Mouse (Mus musculus) heart, postnatal 0 days (tissue): Measurements from ENCODE around the gene Agbl3.

Source experiments
- CTCF ChIP-seq: IDR thresholded peaks from 2 replicates; pipeline ENCODE4 v1.5.1; 2016; ENCODE audit warnings: antibody characterized with exemption, control low read depth, low read depth
- EP300 ChIP-seq: IDR thresholded peaks from 2 replicates; pipeline ENCODE4 v1.6.1; 2016; ENCODE audit warnings: antibody characterized with exemption, low read depth

DNA sequence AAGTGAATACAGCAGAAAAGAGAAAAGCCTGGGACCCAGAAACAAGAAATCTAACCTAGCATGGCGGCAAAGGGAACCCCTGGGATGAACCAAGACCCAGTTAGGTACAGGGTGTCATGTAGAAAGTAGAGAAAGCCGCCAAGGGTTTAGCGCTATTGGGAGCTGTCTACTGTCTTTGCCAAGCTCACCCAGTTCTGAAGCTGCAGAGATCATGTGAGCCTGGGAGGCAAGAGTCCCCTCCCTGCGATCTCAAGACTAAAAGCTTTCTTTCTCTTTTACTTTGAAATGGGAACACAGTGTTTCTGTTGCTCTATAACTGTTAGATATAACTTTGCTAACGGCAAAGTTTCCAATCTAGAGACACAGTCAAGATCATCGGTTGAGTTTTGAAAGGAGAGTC, 82.1 kb downstream of the Agbl3 start:
- TF ChIP-seq CTCF (no peak), EP300 (no peak)
